Mouse (Mus musculus): Measurements from ENCODE around the gene Clec1a. TPM values are rescaled to one million over a fixed set of nuclear protein-coding genes. Genes with fewer than 3 reads are reported as not detected.

Clec1a gene
- polyA plus RNA-seq, 1 experiment from 2014 or later, result 1.0 TPM

DNA sequence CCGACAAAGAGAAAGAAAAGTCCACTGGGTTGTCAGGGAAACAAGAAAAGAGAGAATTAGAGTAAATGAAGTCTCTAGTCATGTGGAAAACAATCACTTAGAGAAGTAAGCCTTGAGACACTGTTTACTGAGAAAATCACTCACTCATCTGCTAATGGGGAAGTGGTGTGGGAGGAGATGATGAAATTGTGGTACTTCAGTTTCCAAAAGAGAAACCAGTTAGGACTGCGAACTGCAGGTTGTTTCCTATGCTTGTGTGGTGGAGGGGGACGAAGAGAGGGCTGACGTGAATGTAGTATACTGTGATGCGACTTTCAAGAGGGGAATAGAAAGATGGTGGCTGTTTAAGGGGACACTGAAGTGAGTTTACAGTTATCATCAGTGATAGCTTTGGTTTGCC, 17.6 kb downstream of the Clec1a start:
- Histone ChIP-seq H3K36me3 (replicated peaks; ENCODE audit: insufficient read depth, low read length) (no peaks in the 10 kb centered on the region), H3K4me2 (ENCODE audit: low read depth, low read length) (no peak overlapping the region), H3K9ac (replicated peaks) (no peak overlapping the region), H3K27me3 (ENCODE audit: insufficient read depth, low read length) (no peaks in the 10 kb centered on the region), H3K27ac (ENCODE audit: low read depth) (no peak overlapping the region; the same call in 1 of the 2 replicates), H3K9me3 (ENCODE audit: low read length) (no peaks in the 10 kb centered on the region), H3K4me3 (ENCODE audit: low read depth, low read length) (no peak overlapping the region), H3K4me1 (ENCODE audit: insufficient read depth) (no peaks in the 10 kb centered on the region)
- TF ChIP-seq EP300 (IDR thresholded peaks at IDR 0.05; ENCODE audit: low read depth), result no peak
- no peak for TF ChIP-seq CTCF (IDR thresholded peaks at IDR 0.05; ENCODE audit: low read depth)
- 34% methylated on average over 5 of the region's 5 CpGs for WGBS (ENCODE audit: insufficient replicate concordance)
- ATAC-seq, result peak; percentile 59
- DNase-seq, result peak; percentile 15

DNA sequence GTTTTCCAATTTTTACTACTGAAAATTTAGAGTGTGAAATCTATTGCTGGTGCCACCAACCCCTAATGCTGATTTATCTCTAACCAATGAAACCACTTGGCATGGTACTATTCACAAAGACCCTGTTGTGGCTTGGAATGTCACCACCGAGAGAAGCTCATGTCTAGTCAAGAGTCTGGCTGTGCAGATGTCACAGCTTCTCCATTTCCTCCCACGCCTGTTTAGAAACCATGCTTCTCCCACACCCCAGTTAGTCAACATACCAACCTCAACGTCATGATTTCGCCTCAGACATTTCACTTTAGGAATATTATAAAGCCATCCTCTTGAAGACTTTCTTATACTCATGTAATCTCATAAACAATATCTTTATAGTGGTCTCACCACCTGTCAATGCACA, 24.5 kb downstream of the Clec1a start:
- H3K4me2 ChIP-seq (ENCODE audit: low read depth, low read length), result no peak overlapping the region

DNA sequence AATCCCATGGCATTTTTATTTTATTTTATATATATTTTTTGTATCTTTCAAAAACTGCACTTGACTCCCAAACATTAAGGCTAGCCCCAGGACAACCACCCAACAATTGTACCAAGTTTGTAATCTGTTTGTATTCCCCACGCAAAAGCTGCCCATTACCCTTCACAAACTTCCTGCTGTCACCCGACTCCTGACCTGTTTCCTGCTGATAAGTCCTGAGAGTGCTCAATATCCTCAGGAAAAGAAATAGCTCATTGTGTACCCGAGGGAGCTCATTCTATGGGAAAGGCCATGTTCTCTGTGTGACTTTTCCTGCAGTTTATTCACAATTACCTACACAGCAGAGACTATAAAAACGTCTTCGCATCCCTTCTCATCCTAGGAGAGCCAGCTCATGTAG, 26.0 kb downstream of the Clec1a start:
- peak; percentile 35; the same call in 1 of the 2 replicates for ATAC-seq

More for the DNA sequence above, 24.5 kb downstream of the Clec1a start:
- no peaks in the 10 kb centered on the region for H3K36me3 ChIP-seq (replicated peaks; ENCODE audit: insufficient read depth, low read length)
- no peaks in the 10 kb centered on the region for H3K27me3 ChIP-seq (ENCODE audit: insufficient read depth, low read length)
- H3K9ac ChIP-seq (replicated peaks), result no peak overlapping the region
- no peak overlapping the region for H3K27ac ChIP-seq (ENCODE audit: low read depth)
- TF ChIP-seq CTCF (IDR thresholded peaks at IDR 0.05; ENCODE audit: low read depth) (no peak), EP300 (IDR thresholded peaks at IDR 0.05; ENCODE audit: low read depth) (no peak)
- peaks cover 11% of the 10 kb centered on the region for H3K4me1 ChIP-seq (ENCODE audit: insufficient read depth)
- no peak for ATAC-seq
- H3K4me3 ChIP-seq (ENCODE audit: low read depth, low read length), result no peak overlapping the region
- no peaks in the 10 kb centered on the region for H3K9me3 ChIP-seq (ENCODE audit: low read length)
- 51% methylated on average over 4 of the region's 4 CpGs for WGBS (ENCODE audit: insufficient replicate concordance)
- DNase-seq, result no peak

DNA sequence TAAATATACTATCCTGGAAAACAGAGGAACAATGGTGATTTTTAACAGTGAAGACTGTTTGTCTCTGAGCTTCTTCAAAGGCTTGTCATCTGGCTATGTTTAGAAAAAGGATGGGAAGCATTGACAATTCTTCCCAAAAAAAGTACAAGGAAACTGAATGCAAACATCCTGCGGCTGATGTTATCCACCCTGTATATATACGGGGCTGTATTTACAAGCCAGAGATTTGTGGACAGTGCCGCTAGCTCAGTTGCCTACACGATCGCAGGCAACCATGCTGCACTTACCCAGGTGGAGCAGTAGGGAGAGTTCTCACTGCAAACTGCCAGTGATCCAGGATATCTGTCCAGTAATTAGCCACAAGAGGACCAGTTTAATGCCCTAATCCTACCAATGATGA, 26.6 kb downstream of the Clec1a start:
- Histone ChIP-seq H3K4me2 (ENCODE audit: low read depth, low read length) (no peak overlapping the region), H3K9ac (replicated peaks) (no peak overlapping the region), H3K27ac (ENCODE audit: low read depth) (peak overlapping the region; percentile 29; the same call in 1 of the 2 replicates), H3K4me3 (ENCODE audit: low read depth, low read length) (no peak overlapping the region), H3K4me1 (ENCODE audit: insufficient read depth) (peaks cover 13% of the 10 kb centered on the region), H3K36me3 (replicated peaks; ENCODE audit: insufficient read depth, low read length) (no peaks in the 10 kb centered on the region), H3K27me3 (ENCODE audit: insufficient read depth, low read length) (no peaks in the 10 kb centered on the region), H3K9me3 (ENCODE audit: low read length) (no peaks in the 10 kb centered on the region)
- no peak for TF ChIP-seq CTCF (IDR thresholded peaks at IDR 0.05; ENCODE audit: low read depth)
- 0 out of 2 replicates have a peak, but pooled peaks have one; percentile 17 for TF ChIP-seq EP300 (IDR thresholded peaks at IDR 0.05; ENCODE audit: low read depth)
- 27% methylated on average over 5 of the region's 5 CpGs for whole genome bisulfite sequencing (ENCODE audit: insufficient replicate concordance)
- no peak for ATAC-seq
- no peak for DNase-seq

More for the DNA sequence above, 26.0 kb downstream of the Clec1a start:
- no peak overlapping the region for H3K27ac ChIP-seq (ENCODE audit: low read depth)
- no peak overlapping the region for H3K9ac ChIP-seq (replicated peaks)
- H3K27me3 ChIP-seq (ENCODE audit: insufficient read depth, low read length), result no peaks in the 10 kb centered on the region
- H3K4me1 ChIP-seq (ENCODE audit: insufficient read depth), result peaks cover 13% of the 10 kb centered on the region
- WGBS (ENCODE audit: insufficient replicate concordance), result 29% methylated on average over 5 of the region's 5 CpGs
- no peak overlapping the region for H3K4me3 ChIP-seq (ENCODE audit: low read depth, low read length)
- DNase-seq, result no peak
- no peaks in the 10 kb centered on the region for H3K9me3 ChIP-seq (ENCODE audit: low read length)
- no peak overlapping the region for H3K4me2 ChIP-seq (ENCODE audit: low read depth, low read length)
- TF ChIP-seq EP300 (IDR thresholded peaks at IDR 0.05; ENCODE audit: low read depth), result peak; percentile 82
- no peak for TF ChIP-seq CTCF (IDR thresholded peaks at IDR 0.05; ENCODE audit: low read depth)
- no peaks in the 10 kb centered on the region for H3K36me3 ChIP-seq (replicated peaks; ENCODE audit: insufficient read depth, low read length)

DNA sequence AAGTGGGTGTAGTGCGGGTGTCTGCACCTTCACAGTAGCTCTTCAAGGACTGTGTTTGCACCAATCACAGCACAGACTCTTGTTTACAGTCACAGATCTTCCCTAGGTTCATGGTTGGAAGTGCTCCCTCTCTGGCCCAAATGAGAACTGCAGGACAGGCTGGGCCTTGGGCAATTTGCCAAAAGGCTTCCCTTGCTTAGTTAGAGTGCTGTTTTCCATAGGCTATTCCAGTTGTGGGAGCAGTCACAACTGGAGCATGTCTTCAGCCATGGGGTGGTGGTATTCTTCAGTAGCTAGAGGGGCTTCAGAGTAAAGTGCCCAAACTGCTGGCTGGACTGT, 28.1 kb downstream of the Clec1a start:
- ATAC-seq (peak; percentile 79), DNase-seq (peak; percentile 81)
- Histone ChIP-seq H3K27ac (ENCODE audit: low read depth) (no peak overlapping the region), H3K4me2 (ENCODE audit: low read depth, low read length) (no peak overlapping the region), H3K4me3 (ENCODE audit: low read depth, low read length) (no peak overlapping the region), H3K9ac (replicated peaks) (no peak overlapping the region), H3K36me3 (replicated peaks; ENCODE audit: insufficient read depth, low read length) (no peaks in the 10 kb centered on the region), H3K4me1 (ENCODE audit: insufficient read depth) (peaks cover 13% of the 10 kb centered on the region), H3K9me3 (ENCODE audit: low read length) (no peaks in the 10 kb centered on the region), H3K27me3 (ENCODE audit: insufficient read depth, low read length) (no peaks in the 10 kb centered on the region)
- TF ChIP-seq CTCF (IDR thresholded peaks at IDR 0.05; ENCODE audit: low read depth) (peak; percentile 95), EP300 (IDR thresholded peaks at IDR 0.05; ENCODE audit: low read depth) (no peak)
- 4% methylated on average over 1 of the region's 1 CpGs for WGBS (ENCODE audit: insufficient replicate concordance)

DNA sequence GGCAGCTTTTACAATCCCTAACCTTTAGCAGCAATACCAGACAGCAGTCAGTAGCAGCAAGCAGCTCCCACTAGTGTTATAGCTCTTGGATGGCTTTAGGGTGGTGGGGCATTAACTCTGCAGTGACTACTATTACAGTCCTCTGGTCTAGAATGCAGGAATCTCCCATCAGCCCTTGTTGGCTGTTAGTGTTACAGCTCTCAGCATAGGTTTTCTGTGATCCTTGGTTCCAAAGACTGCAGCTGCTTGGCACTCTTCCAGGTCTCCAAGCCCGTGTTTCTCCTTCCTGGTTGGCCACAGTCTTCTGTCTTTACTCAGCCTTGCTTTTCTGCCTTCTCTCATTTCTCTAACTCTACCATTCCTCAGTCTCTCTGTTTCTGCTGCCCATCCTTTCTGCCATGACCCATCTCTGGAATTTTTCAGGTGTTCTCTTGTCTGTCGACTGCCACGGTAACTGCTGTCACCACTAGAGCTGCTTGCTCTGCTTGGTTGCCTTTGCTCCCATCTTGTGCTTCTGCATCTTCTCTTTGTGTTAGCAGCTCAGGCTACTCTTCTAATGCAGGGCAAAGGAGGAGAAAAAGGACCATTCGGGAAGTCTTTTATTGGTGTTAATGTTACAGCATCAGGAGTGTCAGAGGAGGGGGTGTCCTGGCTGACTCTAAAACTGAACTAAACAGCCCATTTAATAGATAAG, 28.6 kb downstream of the Clec1a start:
- H3K27me3 ChIP-seq (ENCODE audit: insufficient read depth, low read length), result no peaks in the 10 kb centered on the region
- DNase-seq, result no peak
- TF ChIP-seq EP300 (IDR thresholded peaks at IDR 0.05; ENCODE audit: low read depth), result no peak
- no peak for TF ChIP-seq CTCF (IDR thresholded peaks at IDR 0.05; ENCODE audit: low read depth)
- no peak overlapping the region for H3K4me2 ChIP-seq (ENCODE audit: low read depth, low read length)
- peaks cover 13% of the 10 kb centered on the region for H3K4me1 ChIP-seq (ENCODE audit: insufficient read depth)
- H3K9me3 ChIP-seq (ENCODE audit: low read length), result no peaks in the 10 kb centered on the region
- no peaks in the 10 kb centered on the region for H3K36me3 ChIP-seq (replicated peaks; ENCODE audit: insufficient read depth, low read length)
- 58% methylated on average over 4 of the region's 4 CpGs for WGBS (ENCODE audit: insufficient replicate concordance)
- ATAC-seq, result peak; percentile 7; the same call in 1 of the 2 replicates
- H3K27ac ChIP-seq (ENCODE audit: low read depth), result 0 out of 2 replicates have a peak overlapping the region, but pooled peaks have one; percentile 6
- H3K9ac ChIP-seq (replicated peaks), result no peak overlapping the region
- H3K4me3 ChIP-seq (ENCODE audit: low read depth, low read length), result no peak overlapping the region
